Mouse (Mus musculus) layer of hippocampus, adult 9-11 months (tissue): ENCODE data around the gene Gm4131.
A peak's percentile ranks its signal among the peaks of the same experiment; 100 is the strongest.

Experiments
- DNase-seq: peaks from one replicate; pipeline ENCODE4 v3.0.0; 2022

Gene Gm4131

GRCm38 (mm10) chr14:62456239-62456747 lies 110.4 kb downstream of the Gm4131 start, which contains the start of gene Gucy1b2:
Gene Gucy1b2 (minus strand): TSS chr14:62456289.
- DNase-seq = no peak

GRCm38 (mm10) chr14:62455570-62455879 lies 111.2 kb downstream of the Gm4131 start:
- no peak for DNase-seq

GRCm38 (mm10) chr14:62454760-62455569 lies 111.8 kb downstream of the Gm4131 start:
- peak; percentile 28 for DNase-seq

GRCm38 (mm10) chr14:62454136-62454535 lies 112.6 kb downstream of the Gm4131 start:
- DNase-seq = no peak

- DNase-seq = no peak
Measured at GRCm38 (mm10) chr14:62453276-62453675, 113.4 kb downstream of the Gm4131 start.

GRCm38 (mm10) chr14:62450706-62451105 lies 116.0 kb downstream of the Gm4131 start:
- no peak for DNase-seq

- DNase-seq = no peak
Measured at GRCm38 (mm10) chr14:62447214-62447548, 119.5 kb downstream of the Gm4131 start.

GRCm38 (mm10) chr14:62446385-62447213 lies 120.1 kb downstream of the Gm4131 start:
- DNase-seq = no peak

- DNase-seq = no peak
Measured at GRCm38 (mm10) chr14:62443840-62444430, 122.8 kb downstream of the Gm4131 start.

GRCm38 (mm10) chr14:62442971-62443370 lies 123.8 kb downstream of the Gm4131 start:
- no peak for DNase-seq

GRCm38 (mm10) chr14:62440036-62440435 lies 126.7 kb downstream of the Gm4131 start:
- no peak for DNase-seq

GRCm38 (mm10) chr14:62438236-62438635 lies 128.5 kb downstream of the Gm4131 start:
- DNase-seq = no peak

GRCm38 (mm10) chr14:62437806-62438205 lies 128.9 kb downstream of the Gm4131 start:
- DNase-seq = no peak

GRCm38 (mm10) chr14:62425277-62425691 lies 141.4 kb downstream of the Gm4131 start:
- DNase-seq = peak; percentile 4

- DNase-seq = no peak
Measured at GRCm38 (mm10) chr14:62422265-62422664, 144.5 kb downstream of the Gm4131 start.

- DNase-seq = peak; percentile 2
Measured at GRCm38 (mm10) chr14:62417501-62417900, 149.2 kb downstream of the Gm4131 start.

GRCm38 (mm10) chr14:62416742-62417134 lies 150.0 kb downstream of the Gm4131 start:
- DNase-seq = peak; percentile 57

- peak; percentile 23 for DNase-seq
Measured at GRCm38 (mm10) chr14:62416007-62416741, 150.5 kb downstream of the Gm4131 start.
